Mouse (Mus musculus) cerebellum, postnatal 4 days (tissue): Measurements from ENCODE around the gene Cdk10.

ENCODE experiments used
- DNase-seq, 2 experiments: peaks; one replicate each; pipeline ENCODE4 v3.0.0; 2022; ENCODE audit warnings: low spot score in 2 of 2, mixed read lengths in 1 of 2

The Cdk10 gene

GRCm38 (mm10) chr8:123271901-123272300, 47.3 kb downstream of the Cdk10 start:
- DNase-seq, result no peak

GRCm38 (mm10) chr8:123274447-123274846, 49.8 kb downstream of the Cdk10 start:
- no peak for DNase-seq

GRCm38 (mm10) chr8:123275096-123275495, 50.5 kb downstream of the Cdk10 start:
- DNase-seq, result no peak

- DNase-seq, result no peak
Observed at GRCm38 (mm10) chr8:123278445-123278844, 53.8 kb downstream of the Cdk10 start.

GRCm38 (mm10) chr8:123279828-123280227, 55.2 kb downstream of the Cdk10 start:
- no peak for DNase-seq

- no peak for DNase-seq
Observed at GRCm38 (mm10) chr8:123280302-123281094, 55.9 kb downstream of the Cdk10 start.
